Mouse (Mus musculus) heart, postnatal 25 days (tissue): ENCODE measurements around the gene Prex1. TPM values are rescaled to one million over a fixed set of nuclear protein-coding genes. Genes with fewer than 3 reads are reported as not detected.

Experiments
- DNase-seq: peaks from one replicate; pipeline ENCODE4 v3.0.0; 2022; ENCODE audit warnings: low spot score
- intact Hi-C: fragments of 180-260 bp; cut with DNase I; formaldehyde crosslinking; loops from one replicate; pipeline ENCODE4 v1.15.1; 2025
- total RNA-seq, 2 experiments: library from RNA; stranded (reverse); gene quantifications; 2 replicates each; pipeline ENCODE4 v1.2.3; 2021

Prex1 gene
- total RNA-seq, 2 experiments from 2014 or later, result 5.9 to 6.6 TPM

- DNase-seq, result no peak
- intact Hi-C loops, result no loop called here
Measured at GRCm38 (mm10) chr2:166575419-166575818, 138.2 kb downstream of the Prex1 start.

GRCm38 (mm10) chr2:166574934-166575333, 138.7 kb downstream of the Prex1 start:
- no peak for DNase-seq
- intact Hi-C loops, result no loop called here

GRCm38 (mm10) chr2:166573621-166574020, 140.0 kb downstream of the Prex1 start:
- DNase-seq, result no peak
- intact Hi-C loops, result no loop called here

- no peak for DNase-seq
- intact Hi-C loops, result no loop called here
Measured at GRCm38 (mm10) chr2:166572297-166572696, 141.3 kb downstream of the Prex1 start.

GRCm38 (mm10) chr2:166569182-166569581, 144.4 kb downstream of the Prex1 start:
- intact Hi-C loops, result loop anchor here (10.0 kb wide), 1 partner anchor 784 kb away; no protein-coding TSS in a partner anchor

GRCm38 (mm10) chr2:166565503-166565902, 148.1 kb downstream of the Prex1 start:
- intact Hi-C loops, result loop anchor here (2.0 to 10.0 kb wide), 3 partner anchors 125 to 781 kb away; partner anchors contain the start of gene Sulf2

More at GRCm38 (mm10) chr2:166569182-166569581, 144.4 kb downstream of the Prex1 start:
- DNase-seq, result no peak

GRCm38 (mm10) chr2:166564455-166564854, 149.2 kb downstream of the Prex1 start:
- no peak for DNase-seq
- intact Hi-C loops, result loop anchor here (1.0 to 10.0 kb wide), 5 partner anchors 124 to 780 kb away; partner anchors contain the start of gene Sulf2

More at GRCm38 (mm10) chr2:166565503-166565902, 148.1 kb downstream of the Prex1 start:
- no peak for DNase-seq

- intact Hi-C loops, result loop anchor here (1.0 to 10.0 kb wide), 5 partner anchors 123 to 779 kb away; partner anchors contain the start of gene Sulf2
- peak; percentile 65 for DNase-seq
Measured at GRCm38 (mm10) chr2:166563890-166564289, 149.7 kb downstream of the Prex1 start.

- intact Hi-C loops, result loop anchor here (10.0 kb wide), 1 partner anchor 778 kb away; no protein-coding TSS in a partner anchor
- DNase-seq, result no peak
Measured at GRCm38 (mm10) chr2:166563076-166563475, 150.6 kb downstream of the Prex1 start.

GRCm38 (mm10) chr2:166561781-166562180, 151.9 kb downstream of the Prex1 start:
- DNase-seq, result no peak
- intact Hi-C loops, result loop anchor here (10.0 kb wide), 1 partner anchor 777 kb away; no protein-coding TSS in a partner anchor

GRCm38 (mm10) chr2:166560826-166561225, 152.8 kb downstream of the Prex1 start:
- intact Hi-C loops, result loop anchor here (10.0 kb wide), 1 partner anchor 776 kb away; no protein-coding TSS in a partner anchor
- no peak for DNase-seq

GRCm38 (mm10) chr2:166559531-166559930, 154.1 kb downstream of the Prex1 start:
- DNase-seq, result no peak
- intact Hi-C loops, result no loop called here

- DNase-seq, result no peak
- intact Hi-C loops, result no loop called here
Measured at GRCm38 (mm10) chr2:166555508-166555907, 158.1 kb downstream of the Prex1 start.

GRCm38 (mm10) chr2:166554169-166554505, 159.5 kb downstream of the Prex1 start:
- no peak for DNase-seq
- intact Hi-C loops, result no loop called here

GRCm38 (mm10) chr2:166553502-166554168, 160.0 kb downstream of the Prex1 start:
- DNase-seq, result no peak
- intact Hi-C loops, result no loop called here

- intact Hi-C loops, result no loop called here
- no peak for DNase-seq
Measured at GRCm38 (mm10) chr2:166552657-166553056, 161.0 kb downstream of the Prex1 start.

GRCm38 (mm10) chr2:166551831-166552498, 161.7 kb downstream of the Prex1 start:
- no peak for DNase-seq
- intact Hi-C loops, result no loop called here

- intact Hi-C loops, result no loop called here
- DNase-seq, result no peak
Measured at GRCm38 (mm10) chr2:166549871-166550270, 163.8 kb downstream of the Prex1 start.

- intact Hi-C loops, result no loop called here
Measured at GRCm38 (mm10) chr2:166549069-166549468, 164.6 kb downstream of the Prex1 start.

GRCm38 (mm10) chr2:166545580-166545979, 168.1 kb downstream of the Prex1 start:
- no peak for DNase-seq
- intact Hi-C loops, result no loop called here

More at GRCm38 (mm10) chr2:166549069-166549468, 164.6 kb downstream of the Prex1 start:
- DNase-seq, result no peak
